Mouse (Mus musculus) kidney, embryonic 14.5 days (tissue): ENCODE measurements at regions not wholly inside any gene's neighbourhood (a gene's known extent, or its start where the extent isn't known, plus 50 kb on each side); places are given as distances from the start of the nearest gene placed in this dataset.
A peak's percentile ranks its signal among the peaks of the same experiment; 100 is the strongest.

Experiments
- ATAC-seq: fragments of 200-750 bp; cut with Nextera tagmentation; 2 replicates; pipeline ENCODE4 v1.8.0; 2017; ENCODE audit warnings: moderate number of reproducible peaks, mild to moderate bottlenecking, moderate TSS enrichment, moderate library complexity; ENCODE audit not compliant: low FRiP score, low TSS enrichment
- H3K27ac ChIP-seq: fragments of 300-500 bp; sonication (generic); 2 replicates; pipeline ENCODE4 v1.5.1; 2014; ENCODE audit warnings: low read depth, mild to moderate bottlenecking, low read length, moderate library complexity, mixed read lengths
- H3K27me3 ChIP-seq: fragments of 300-500 bp; sonication (generic); 2 replicates; pipeline ENCODE4 v1.6.1; 2014; ENCODE audit warnings: mild to moderate bottlenecking, low read length; ENCODE audit not compliant: control insufficient read depth, insufficient read depth
- H3K36me3 ChIP-seq: fragments of 300-500 bp; sonication (generic); 2 replicates; pipeline ENCODE4 v1.6.1; 2014; ENCODE audit warnings: low read length, mixed read lengths; ENCODE audit not compliant: control insufficient read depth, insufficient read depth
- H3K4me1 ChIP-seq: fragments of 300-500 bp; sonication (generic); 2 replicates; pipeline ENCODE4 v1.6.1; 2014; ENCODE audit warnings: low read length, mixed read lengths; ENCODE audit not compliant: control insufficient read depth, insufficient read depth
- H3K4me2 ChIP-seq: fragments of 300-500 bp; sonication (generic); replicated peaks from 2 replicates; pipeline ENCODE4 v1.6.1; 2014; ENCODE audit warnings: low read depth, mild to moderate bottlenecking, low read length
- H3K4me3 ChIP-seq: fragments of 300-500 bp; sonication (generic); 2 replicates; pipeline ENCODE4 v1.5.1; 2014; ENCODE audit warnings: mild to moderate bottlenecking, low read length
- H3K9ac ChIP-seq: fragments of 300-500 bp; sonication (generic); 2 replicates; pipeline ENCODE4 v1.6.1; 2014; ENCODE audit warnings: low read depth, mild to moderate bottlenecking, low read length, moderate library complexity
- H3K9me3 ChIP-seq: fragments of 300-500 bp; sonication (generic); 2 replicates; pipeline ENCODE4 v1.6.1; 2016; ENCODE audit warnings: low read length; ENCODE audit not compliant: control insufficient read depth
- WGBS: fragments of 180-500 bp; shearing (Covaris S2); extraction: QIAGEN DNeasy Blood & Tissue Kit; methylation state at CpG from one replicate; pipeline ENCODE4 v1.1.7; 2014; 5-methylcytosine and 5-hydroxymethylcytosine counted together

GRCm38 (mm10) chr4:7753931-7754330 lies 484.9 kb downstream of the Car8 start:
- Histone ChIP-seq H3K4me1 (no peaks in the 10 kb centered on the region), H3K4me2 (no peak overlapping the region), H3K9ac (no peak overlapping the region), H3K36me3 (no peaks in the 10 kb centered on the region), H3K27me3 (no peaks in the 10 kb centered on the region), H3K4me3 (no peak overlapping the region), H3K9me3 (no peaks in the 10 kb centered on the region), H3K27ac (no peak overlapping the region)
- 93% methylated on average over 4 of the region's 4 CpGs for WGBS
- no peak for ATAC-seq

- Histone ChIP-seq H3K9me3 (no peaks in the 10 kb centered on the region), H3K36me3 (no peaks in the 10 kb centered on the region), H3K9ac (no peak overlapping the region), H3K27me3 (no peaks in the 10 kb centered on the region), H3K27ac (no peak overlapping the region), H3K4me2 (no peak overlapping the region), H3K4me1 (no peaks in the 10 kb centered on the region), H3K4me3 (no peak overlapping the region)
- WGBS, result 83% methylated on average over 1 of the region's 1 CpGs
- ATAC-seq, result no peak
Observed at GRCm38 (mm10) chr4:7751208-7751607, 487.6 kb downstream of the Car8 start.

DNA sequence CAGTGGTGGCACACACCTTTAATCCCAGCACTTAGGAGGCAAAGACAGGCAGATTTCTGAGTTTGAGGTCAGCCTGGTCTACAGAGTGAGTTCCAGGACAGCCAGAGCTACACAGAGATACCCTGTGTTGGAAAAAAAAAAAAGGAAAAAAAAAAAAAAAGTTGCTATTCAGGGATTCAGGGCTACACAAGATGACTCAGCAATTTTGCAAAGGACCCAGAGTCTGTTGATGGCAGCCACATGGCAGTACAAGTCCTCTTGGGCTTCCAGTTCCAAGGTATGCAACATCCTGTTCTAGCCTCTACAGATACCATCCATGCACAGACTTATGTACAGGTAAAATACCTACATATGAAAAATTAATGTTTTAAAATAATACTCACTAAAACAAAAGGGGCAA lies 515.9 kb downstream of the Car8 start:
- no peaks in the 10 kb centered on the region for H3K27me3 ChIP-seq
- no peak overlapping the region for H3K27ac ChIP-seq
- no peaks in the 10 kb centered on the region for H3K4me1 ChIP-seq
- no peaks in the 10 kb centered on the region for H3K9me3 ChIP-seq
- H3K4me2 ChIP-seq, result no peak overlapping the region
- H3K4me3 ChIP-seq, result no peak overlapping the region
- ATAC-seq, result no peak
- H3K36me3 ChIP-seq, result no peaks in the 10 kb centered on the region
- no peak overlapping the region for H3K9ac ChIP-seq

DNA sequence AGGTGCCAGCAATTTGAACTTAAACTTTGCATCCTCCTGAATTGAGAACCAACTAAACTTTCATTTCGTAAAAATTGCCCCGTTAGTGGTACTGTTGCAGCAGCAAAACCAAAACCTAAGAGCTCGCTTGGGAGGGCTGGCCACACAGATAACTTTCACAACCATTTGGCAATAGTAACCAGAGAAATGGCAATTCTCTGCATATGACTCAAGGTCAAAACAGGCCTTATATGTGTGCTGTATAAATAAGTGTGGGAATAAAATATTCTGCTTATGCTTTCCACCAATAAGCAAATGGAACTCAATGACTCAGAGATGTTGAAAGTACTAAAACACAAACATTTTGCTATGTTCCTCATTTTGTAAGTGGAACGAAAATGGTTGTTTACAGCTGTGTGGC lies 550.3 kb downstream of the Car8 start:
- Histone ChIP-seq H3K4me1 (no peaks in the 10 kb centered on the region), H3K4me3 (no peak overlapping the region), H3K27me3 (no peaks in the 10 kb centered on the region), H3K9ac (no peak overlapping the region), H3K4me2 (no peak overlapping the region), H3K9me3 (no peaks in the 10 kb centered on the region), H3K27ac (no peak overlapping the region), H3K36me3 (no peaks in the 10 kb centered on the region)
- ATAC-seq, result no peak
- WGBS, result 90% methylated on average over 4 of the region's 4 CpGs

DNA sequence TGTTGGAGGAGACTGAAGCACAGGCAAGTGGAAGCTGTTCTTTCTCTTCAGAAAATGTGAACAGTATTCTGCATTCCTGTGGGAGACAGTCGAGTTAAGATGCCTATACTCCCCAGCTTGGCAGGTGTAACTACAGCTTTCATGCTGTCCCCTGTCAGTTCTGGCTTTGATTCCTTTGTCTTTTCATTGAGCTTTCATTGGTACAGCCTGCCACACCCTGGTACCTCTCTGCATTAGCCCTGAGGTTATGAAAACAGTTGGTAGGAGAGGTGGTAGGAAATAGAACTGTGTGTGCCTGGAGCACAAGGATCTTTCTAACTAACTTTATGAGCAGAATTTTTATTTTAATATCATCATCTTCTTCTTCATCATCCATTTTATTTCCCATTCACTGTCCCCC lies 551.6 kb downstream of the Car8 start:
- Histone ChIP-seq H3K9ac (no peak overlapping the region), H3K27ac (no peak overlapping the region), H3K4me1 (no peaks in the 10 kb centered on the region), H3K4me3 (no peak overlapping the region), H3K36me3 (no peaks in the 10 kb centered on the region), H3K9me3 (no peaks in the 10 kb centered on the region), H3K4me2 (no peak overlapping the region), H3K27me3 (no peaks in the 10 kb centered on the region)
- 72% methylated on average over 1 of the region's 1 CpGs for WGBS
- no peak for ATAC-seq

DNA sequence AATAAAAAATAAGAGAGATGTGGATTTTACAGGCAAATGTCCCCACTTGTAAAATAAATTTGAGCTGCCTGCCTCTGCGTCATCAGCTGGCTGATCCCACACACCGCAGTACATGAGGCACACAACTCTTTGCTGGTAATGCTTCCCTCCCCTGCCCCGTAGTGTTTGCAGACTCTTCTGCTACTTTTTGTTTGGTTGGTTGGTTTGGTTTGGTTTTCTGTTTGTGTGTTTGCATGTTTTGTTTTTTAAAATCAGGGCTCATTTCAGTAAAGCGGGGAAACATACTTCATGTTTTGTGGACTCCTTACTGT lies 568.1 kb downstream of the Car8 start:
- 67% methylated on average over 4 of the region's 4 CpGs for whole genome bisulfite sequencing
- no peak overlapping the region for H3K4me2 ChIP-seq
- no peak overlapping the region for H3K4me3 ChIP-seq
- no peaks in the 10 kb centered on the region for H3K9me3 ChIP-seq
- no peaks in the 10 kb centered on the region for H3K4me1 ChIP-seq
- H3K27ac ChIP-seq, result no peak overlapping the region
- no peaks in the 10 kb centered on the region for H3K36me3 ChIP-seq
- no peak overlapping the region for H3K9ac ChIP-seq
- ATAC-seq, result no peak; the same call in 1 of the 2 replicates
- no peaks in the 10 kb centered on the region for H3K27me3 ChIP-seq

- Histone ChIP-seq H3K4me3 (no peak overlapping the region), H3K4me2 (no peak overlapping the region), H3K9ac (no peak overlapping the region), H3K9me3 (no peaks in the 10 kb centered on the region), H3K4me1 (no peaks in the 10 kb centered on the region), H3K27ac (no peak overlapping the region), H3K27me3 (no peaks in the 10 kb centered on the region), H3K36me3 (no peaks in the 10 kb centered on the region)
- WGBS, result 52% methylated on average over 4 of the region's 4 CpGs
- ATAC-seq, result peak; percentile 52; the same call in 1 of the 2 replicates
Observed at GRCm38 (mm10) chr4:7669992-7670794, 568.6 kb downstream of the Car8 start.

- no peak overlapping the region for H3K4me2 ChIP-seq
- WGBS, result 62% methylated on average over 7 of the region's 7 CpGs
- peak; percentile 55; the same call in 1 of the 2 replicates for ATAC-seq
Observed at GRCm38 (mm10) chr4:7666935-7667594, 571.8 kb downstream of the Car8 start.

DNA sequence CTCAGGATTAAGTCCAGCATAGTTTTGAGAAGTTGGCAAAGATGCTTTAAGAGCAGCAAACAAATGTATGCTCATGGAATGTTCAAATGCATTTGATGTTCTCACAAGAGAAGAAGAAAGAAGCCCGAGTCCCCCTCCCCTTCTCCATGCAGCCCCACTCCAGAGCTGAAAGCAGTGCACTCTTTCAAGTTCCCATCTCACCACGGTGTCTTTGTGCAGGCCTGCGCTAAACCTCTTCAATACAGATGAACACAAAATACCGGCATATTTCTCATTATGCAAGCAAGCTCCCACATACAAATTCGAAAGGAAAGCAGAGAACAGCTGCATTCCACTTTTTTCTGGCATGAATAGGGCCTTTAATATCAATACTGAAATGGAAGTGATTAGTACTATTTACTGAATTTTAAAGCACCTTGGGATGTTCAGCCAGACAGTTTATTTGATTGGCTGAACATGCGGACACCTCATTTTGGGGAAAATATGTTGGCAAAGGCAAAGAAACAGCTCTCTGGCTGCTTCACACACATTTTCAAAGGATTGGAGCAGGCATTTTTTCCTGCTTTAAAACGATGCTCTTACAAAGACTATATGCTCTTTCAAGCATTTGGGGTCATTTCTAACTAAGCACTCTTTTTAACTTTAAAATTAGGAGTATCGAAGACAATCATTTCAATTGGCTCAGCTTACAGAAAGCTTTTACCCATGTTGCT lies 595.8 kb downstream of the Car8 start:
- Histone ChIP-seq H3K36me3 (no peaks in the 10 kb centered on the region), H3K4me3 (no peak overlapping the region), H3K27ac (no peak overlapping the region), H3K4me2 (no peak overlapping the region), H3K4me1 (no peaks in the 10 kb centered on the region), H3K27me3 (no peaks in the 10 kb centered on the region), H3K9ac (no peak overlapping the region), H3K9me3 (no peaks in the 10 kb centered on the region)
- ATAC-seq, result no peak
- WGBS, result 84% methylated on average over 8 of the region's 8 CpGs

More at GRCm38 (mm10) chr4:7666935-7667594, 571.8 kb downstream of the Car8 start:
- Histone ChIP-seq H3K4me3 (no peak overlapping the region), H3K9me3 (no peaks in the 10 kb centered on the region), H3K4me1 (no peaks in the 10 kb centered on the region), H3K9ac (no peak overlapping the region), H3K36me3 (no peaks in the 10 kb centered on the region), H3K27me3 (no peaks in the 10 kb centered on the region), H3K27ac (no peak overlapping the region)
